Mouse (Mus musculus) hindbrain, postnatal 0 days (tissue): ENCODE measurements around the gene Aknad1. TPM values are rescaled to one million over a fixed set of nuclear protein-coding genes. Genes with fewer than 3 reads are reported as not detected.

Experiments
- ATAC-seq: fragments of 200-750 bp; cut with Nextera tagmentation; 2 replicates; pipeline ENCODE4 v1.8.0; 2017; ENCODE audit warnings: mild to moderate bottlenecking, moderate TSS enrichment, moderate library complexity
- DNase-seq: peaks from one replicate; pipeline ENCODE4 v3.0.0-alpha.2; 2015; ENCODE audit warnings: low spot score
- H3K27ac ChIP-seq: fragments of 300-500 bp; sonication (generic); 2 replicates; pipeline ENCODE4 v1.5.1; 2014; ENCODE audit warnings: mild to moderate bottlenecking
- H3K27me3 ChIP-seq: fragments of 300-500 bp; sonication (generic); 2 replicates; pipeline ENCODE4 v1.6.1; 2014; ENCODE audit warnings: low read length, mixed read lengths; ENCODE audit not compliant: insufficient read depth
- H3K36me3 ChIP-seq: fragments of 300-500 bp; sonication (generic); 2 replicates; pipeline ENCODE4 v1.6.1; 2014; ENCODE audit warnings: low read length, mixed read lengths; ENCODE audit not compliant: insufficient read depth
- H3K4me1 ChIP-seq: fragments of 300-500 bp; sonication (generic); 2 replicates; pipeline ENCODE4 v1.6.1; 2014; ENCODE audit warnings: antibody characterized with exemption, low read length, mixed read lengths; ENCODE audit not compliant: insufficient read depth
- H3K4me2 ChIP-seq: fragments of 300-500 bp; sonication (generic); 2 replicates; pipeline ENCODE4 v1.6.1; 2014; ENCODE audit warnings: low read depth, mild to moderate bottlenecking, low read length, moderate library complexity, mixed read lengths
- H3K4me3 ChIP-seq: fragments of 300-500 bp; sonication (generic); 2 replicates; pipeline ENCODE4 v1.5.1; 2014; ENCODE audit warnings: low read length
- H3K9ac ChIP-seq: fragments of 300-500 bp; sonication (generic); replicated peaks from 2 replicates; pipeline ENCODE4 v1.6.1; 2014; ENCODE audit warnings: mild to moderate bottlenecking, low read length, moderate library complexity, mixed read lengths
- H3K9me3 ChIP-seq: fragments of 300-500 bp; sonication (generic); 2 replicates; pipeline ENCODE4 v1.6.1; 2016; ENCODE audit warnings: low read length, mixed read lengths
- CTCF ChIP-seq: IDR thresholded peaks from 2 replicates; pipeline ENCODE4 v1.5.1; 2016; ENCODE audit warnings: antibody characterized with exemption, control low read depth, low read depth
- WGBS: fragments of 180-500 bp; shearing (Covaris S2); extraction: QIAGEN DNeasy Blood & Tissue Kit; methylation state at CpG from one replicate; pipeline ENCODE4 v1.1.7; 2014; 5-methylcytosine and 5-hydroxymethylcytosine counted together
- polyA plus RNA-seq: library from polyadenylated mRNA; unstranded; fragments of >200 nt; fragmentation: Nextera tagmentation; extraction: Ambion mirVana; gene quantifications from 2 replicates; pipeline ENCODE4 v1.2.1, GENCODE M21; 2015
- total RNA-seq: library from RNA; depleted of rRNA; stranded (reverse); fragments of >200 nt; gene quantifications from 2 replicates; pipeline ENCODE4 v1.2.3, GENCODE M21; 2014

The Aknad1 gene
- total and polyA plus RNA-seq, 2 experiments from 2014 or later: not detected

- Histone ChIP-seq H3K36me3 (no peaks in the 10 kb centered on the region), H3K9ac (no peak overlapping the region), H3K4me2 (no peak overlapping the region), H3K4me1 (no peaks in the 10 kb centered on the region), H3K27me3 (no peaks in the 10 kb centered on the region), H3K9me3 (no peaks in the 10 kb centered on the region), H3K4me3 (no peak overlapping the region), H3K27ac (no peak overlapping the region)
- ATAC-seq (no peak), DNase-seq (no peak)
- no peak for TF ChIP-seq CTCF
- 93% methylated on average over 5 of the region's 5 CpGs for WGBS
Measured at GRCm38 (mm10) chr3:108711296-108711695, 28.2 kb upstream of the Aknad1 start.

DNA sequence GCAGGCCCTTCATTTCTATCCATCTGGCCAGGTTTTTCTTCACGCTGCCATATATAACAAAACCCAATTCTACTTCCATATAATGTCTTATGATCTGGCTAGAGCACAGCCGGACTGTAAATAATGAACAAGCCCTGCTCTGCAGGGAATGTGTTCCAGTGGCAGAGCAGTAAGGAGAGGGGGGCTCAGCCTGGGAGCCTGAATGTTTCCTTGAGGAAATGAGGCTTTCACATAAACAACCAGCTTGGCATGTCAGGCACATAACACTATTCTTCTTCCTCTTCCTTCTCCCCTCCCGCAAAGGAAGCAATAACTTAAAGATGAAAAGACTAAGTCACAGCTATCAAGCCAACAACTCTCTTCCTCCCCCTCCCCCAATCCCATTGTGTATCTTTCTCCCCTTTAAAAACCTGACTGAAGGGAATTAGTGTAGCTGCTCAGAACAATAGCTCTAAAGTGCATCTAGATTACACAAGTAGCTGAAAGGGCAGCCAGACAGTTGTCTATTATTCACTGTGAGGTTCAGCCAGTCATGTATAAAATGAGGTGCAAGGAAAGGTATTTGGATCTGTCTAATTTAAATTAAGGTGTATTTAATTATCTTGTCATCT lies 26.3 kb upstream of the Aknad1 start:
- no peaks in the 10 kb centered on the region for H3K9me3 ChIP-seq
- H3K27ac ChIP-seq: no peak overlapping the region

DNA sequence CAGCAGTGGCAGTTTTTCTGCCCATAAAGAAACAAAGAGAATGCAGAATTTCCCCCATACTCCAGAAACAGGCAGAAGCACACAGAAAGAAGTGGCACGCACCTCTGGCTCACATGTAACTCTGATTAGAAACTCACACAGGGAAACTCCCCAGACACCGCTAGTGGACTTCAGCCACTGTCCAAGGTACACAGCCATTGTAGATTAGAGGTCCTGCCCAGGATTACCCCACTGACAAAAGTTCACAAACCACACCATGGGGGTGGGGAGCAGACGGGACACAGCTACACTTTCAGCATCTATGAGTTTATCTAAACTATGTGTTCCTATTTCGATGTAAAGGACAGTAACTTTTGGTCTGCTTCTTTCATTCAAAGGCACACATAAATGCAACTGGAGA lies 24.6 kb upstream of the Aknad1 start:
- no peaks in the 10 kb centered on the region for H3K9me3 ChIP-seq
- no peaks in the 10 kb centered on the region for H3K27me3 ChIP-seq
- H3K36me3 ChIP-seq: no peaks in the 10 kb centered on the region
- no peak for DNase-seq
- no peaks in the 10 kb centered on the region for H3K4me1 ChIP-seq
- H3K4me3 ChIP-seq: no peak overlapping the region
- H3K9ac ChIP-seq: no peak overlapping the region
- 97% methylated on average over 4 of the region's 4 CpGs for WGBS
- no peak for ATAC-seq
- no peak for TF ChIP-seq CTCF
- no peak overlapping the region for H3K27ac ChIP-seq
- H3K4me2 ChIP-seq: no peak overlapping the region

More for the DNA sequence above, 26.3 kb upstream of the Aknad1 start:
- Histone ChIP-seq H3K4me1 (no peaks in the 10 kb centered on the region), H3K4me3 (no peak overlapping the region), H3K4me2 (no peak overlapping the region), H3K27me3 (no peaks in the 10 kb centered on the region), H3K36me3 (no peaks in the 10 kb centered on the region), H3K9ac (no peak overlapping the region)
- DNase-seq (peak; percentile 4), ATAC-seq (no peak)
- no peak for TF ChIP-seq CTCF
- WGBS: 32% methylated on average over 3 of the region's 3 CpGs

DNA sequence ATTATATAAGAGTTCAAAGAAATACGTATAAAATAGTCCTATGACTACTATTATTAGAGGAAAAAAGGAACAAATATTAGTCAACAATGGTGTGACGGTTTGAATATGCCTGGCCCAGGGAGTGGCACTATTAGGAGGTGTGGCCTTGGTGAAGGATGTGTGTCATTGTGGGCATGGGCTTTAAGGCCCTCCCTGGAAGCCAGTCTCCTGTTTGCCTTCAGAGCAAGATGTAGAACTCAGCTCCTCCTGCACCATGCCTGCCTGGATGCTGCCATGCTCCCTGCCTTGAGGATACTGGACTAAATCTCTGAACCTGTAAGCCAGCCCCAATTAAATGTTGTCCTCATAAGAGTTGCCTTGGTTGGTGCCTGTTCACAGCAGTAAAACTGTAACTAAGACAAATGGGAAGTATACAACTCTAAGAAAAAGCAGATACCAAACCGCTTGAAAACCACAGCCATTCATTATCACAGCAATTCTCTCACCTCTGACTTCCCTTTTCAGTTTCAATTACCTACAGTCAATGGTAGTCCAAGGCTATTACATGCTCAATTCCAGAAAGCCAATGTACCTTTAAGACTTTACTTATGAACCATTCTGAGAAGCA lies 21.5 kb upstream of the Aknad1 start:
- H3K4me3 ChIP-seq: no peak overlapping the region
- H3K4me2 ChIP-seq: no peak overlapping the region
- no peaks in the 10 kb centered on the region for H3K4me1 ChIP-seq
- no peaks in the 10 kb centered on the region for H3K27me3 ChIP-seq
- H3K9ac ChIP-seq: no peak overlapping the region
- H3K36me3 ChIP-seq: no peaks in the 10 kb centered on the region
- ATAC-seq (no peak), DNase-seq (no peak)
- no peak overlapping the region for H3K27ac ChIP-seq
- TF ChIP-seq CTCF: no peak
- no peaks in the 10 kb centered on the region for H3K9me3 ChIP-seq
- WGBS: 90% methylated on average over 3 of the region's 3 CpGs

- Histone ChIP-seq H3K27me3 (no peaks in the 10 kb centered on the region), H3K4me2 (no peak overlapping the region), H3K4me1 (no peaks in the 10 kb centered on the region), H3K36me3 (no peaks in the 10 kb centered on the region), H3K27ac (no peak overlapping the region), H3K4me3 (no peak overlapping the region), H3K9me3 (no peaks in the 10 kb centered on the region), H3K9ac (no peak overlapping the region)
- no peak for TF ChIP-seq CTCF
- ATAC-seq: no peak
- WGBS: 80% methylated on average over 2 of the region's 2 CpGs
- DNase-seq: no peak
Measured at GRCm38 (mm10) chr3:108719357-108719756, 20.1 kb upstream of the Aknad1 start.

GRCm38 (mm10) chr3:108719761-108720160 lies 19.7 kb upstream of the Aknad1 start:
- no peak for TF ChIP-seq CTCF
- WGBS: 83% methylated on average over 3 of the region's 3 CpGs
- no peak for ATAC-seq

More at GRCm38 (mm10) chr3:108719761-108720160, 19.7 kb upstream of the Aknad1 start:
- Histone ChIP-seq H3K4me1 (no peaks in the 10 kb centered on the region), H3K4me2 (no peak overlapping the region), H3K36me3 (no peaks in the 10 kb centered on the region), H3K27me3 (no peaks in the 10 kb centered on the region), H3K9me3 (no peaks in the 10 kb centered on the region), H3K4me3 (no peak overlapping the region), H3K9ac (no peak overlapping the region), H3K27ac (no peak overlapping the region)
- no peak for DNase-seq
